Mouse (Mus musculus): ENCODE measurements around the gene Gpsm1. TPM values are rescaled to one million over a fixed set of nuclear protein-coding genes. Genes with fewer than 3 reads are reported as not detected.

The Gpsm1 gene
- polyA plus RNA-seq, 1 experiment from 2014 or later = 44.4 TPM

DNA sequence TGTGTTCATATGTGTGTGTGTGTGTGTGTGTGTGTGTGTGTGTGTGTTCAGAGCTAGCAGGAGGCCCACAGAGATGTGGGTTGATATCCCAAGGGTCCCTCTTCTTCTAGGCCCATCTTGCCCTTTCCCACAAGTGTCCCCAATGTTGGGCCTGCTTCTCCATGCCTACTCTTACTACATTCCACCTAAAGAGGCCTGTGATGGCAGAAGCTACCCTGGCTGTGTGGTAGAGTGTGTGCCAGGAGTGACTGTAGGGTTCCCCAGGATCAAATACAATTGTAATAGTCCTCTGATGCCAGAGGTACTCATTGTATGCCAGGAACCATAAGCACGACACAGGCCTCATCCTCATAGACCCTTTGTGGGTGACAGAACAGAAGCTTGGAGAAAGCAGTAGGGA, 1.9 kb upstream of the Gpsm1 start:
- Histone ChIP-seq H3K27ac (peak overlapping the region; percentile 96), H3K4me3 (replicated peaks) (no peak overlapping the region), H3K9ac (no peak overlapping the region), H3K4me2 (no peak overlapping the region), H3K4me1 (peaks cover 63% of the 10 kb centered on the region), H3K9me3 (replicated peaks) (no peaks in the 10 kb centered on the region), H3K27me3 (no peaks in the 10 kb centered on the region), H3K36me3 (no peaks in the 10 kb centered on the region)
- 94% methylated on average over 1 of the region's 1 CpGs for WGBS
- ATAC-seq (replicated peaks; ENCODE audit: low FRiP score) = no peak

- Histone ChIP-seq H3K27me3 (no peaks in the 10 kb centered on the region), H3K4me3 (replicated peaks) (peak overlapping the region; percentile 94), H3K4me1 (peaks cover 58% of the 10 kb centered on the region), H3K4me2 (peak overlapping the region; percentile 66), H3K36me3 (no peaks in the 10 kb centered on the region), H3K27ac (peak overlapping the region; percentile 96), H3K9ac (peak overlapping the region; percentile 89; the same call in 1 of the 2 replicates), H3K9me3 (replicated peaks) (no peaks in the 10 kb centered on the region)
- peak; percentile 54 for ATAC-seq (replicated peaks; ENCODE audit: low FRiP score)
- WGBS = 31% methylated on average over 13 of the region's 13 CpGs
Measured at GRCm38 (mm10) chr2:26314281-26315071, 839 bp upstream of the Gpsm1 start.

DNA sequence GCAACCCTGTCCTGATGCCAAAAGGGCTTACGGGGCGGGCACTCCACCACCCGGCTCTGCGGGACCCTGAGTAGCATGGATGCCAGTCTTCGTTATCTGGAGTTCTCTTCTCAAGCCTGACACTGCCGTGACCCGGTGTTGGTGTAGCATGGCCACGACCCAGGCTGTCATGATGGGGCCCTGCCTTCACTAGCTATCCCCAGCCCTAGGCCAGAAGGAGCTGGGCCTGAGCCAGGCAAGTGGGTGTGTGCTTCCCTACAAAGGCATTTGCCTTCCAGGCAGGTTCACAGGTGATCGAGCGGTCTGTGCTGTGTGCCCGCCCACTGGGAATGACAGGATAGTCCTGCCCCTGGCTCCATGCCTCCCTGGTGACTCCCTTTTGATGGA, 603 bp downstream of the Gpsm1 start:
- H3K9me3 ChIP-seq (replicated peaks) = no peaks in the 10 kb centered on the region
- WGBS = 0% methylated on average over 11 of the region's 11 CpGs
- no peaks in the 10 kb centered on the region for H3K36me3 ChIP-seq
- H3K27ac ChIP-seq = peak overlapping the region; percentile 96
- peak overlapping the region; percentile 66 for H3K4me2 ChIP-seq
- H3K4me3 ChIP-seq (replicated peaks) = peak overlapping the region; percentile 94
- H3K4me1 ChIP-seq = peaks cover 51% of the 10 kb centered on the region
- no peaks in the 10 kb centered on the region for H3K27me3 ChIP-seq
- peak; percentile 34 for ATAC-seq (replicated peaks; ENCODE audit: low FRiP score)
- H3K9ac ChIP-seq = peak overlapping the region; percentile 89

DNA sequence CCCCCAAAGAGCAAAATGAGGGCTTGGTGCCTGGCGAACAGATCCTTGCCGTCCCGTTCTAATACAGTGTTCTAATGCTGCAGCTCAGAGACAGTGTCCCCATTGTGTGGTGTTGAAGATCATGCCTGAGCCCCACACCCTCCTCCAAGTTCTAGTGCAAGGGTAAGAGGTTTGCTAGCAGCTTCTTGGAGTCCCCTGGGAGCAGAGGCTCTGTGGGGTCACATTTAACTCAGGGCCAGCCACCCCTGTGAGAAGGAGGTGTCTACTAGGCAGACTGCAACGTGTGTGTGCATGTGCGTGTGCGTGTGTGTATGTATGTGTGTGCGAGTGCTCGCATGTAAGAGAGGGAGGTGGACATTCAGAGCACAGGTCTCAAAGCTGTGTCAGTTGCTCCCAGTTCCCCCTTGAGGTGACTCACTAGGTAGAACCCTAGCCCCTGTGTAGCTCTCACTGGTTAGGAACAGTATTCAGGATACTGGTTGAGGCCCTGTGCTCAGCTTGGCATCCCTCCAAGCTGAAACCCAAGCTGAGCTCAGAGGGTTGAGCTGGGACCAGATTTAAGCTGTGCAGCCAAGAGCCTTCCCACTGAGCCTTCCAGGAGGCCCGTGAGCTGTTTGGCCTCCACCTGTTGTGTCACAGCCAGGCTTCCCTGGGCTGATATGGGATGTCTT, 1.4 kb downstream of the Gpsm1 start:
- H3K4me2 ChIP-seq = peak overlapping the region; percentile 66

DNA sequence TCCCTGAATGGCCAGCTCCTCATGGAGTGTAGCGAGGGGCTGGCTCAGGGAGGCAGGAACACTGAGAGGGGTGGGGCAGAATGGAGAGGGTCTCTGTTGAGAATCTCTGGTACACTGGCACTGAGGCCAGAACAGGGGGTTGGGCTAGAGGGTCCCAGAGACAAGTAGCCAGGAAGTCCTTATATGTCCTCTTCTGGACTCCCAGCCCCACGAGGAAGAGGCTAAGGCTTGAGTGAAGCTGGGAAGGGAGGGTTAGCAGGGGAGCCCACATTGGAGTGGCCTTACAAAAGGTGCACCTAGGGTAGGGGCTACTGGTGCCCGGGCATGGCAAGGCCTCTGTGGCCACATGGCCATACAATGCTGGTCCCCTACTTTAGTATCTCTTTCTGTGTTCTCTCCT, 2.1 kb downstream of the Gpsm1 start:
- no peak for ATAC-seq (replicated peaks; ENCODE audit: low FRiP score)
- Histone ChIP-seq H3K27ac (peak overlapping the region; percentile 96), H3K4me3 (replicated peaks) (peak overlapping the region; percentile 94; the same call in 1 of the 2 replicates), H3K36me3 (peaks cover 4% of the 10 kb centered on the region), H3K9me3 (replicated peaks) (no peaks in the 10 kb centered on the region), H3K4me1 (peaks cover 46% of the 10 kb centered on the region), H3K9ac (no peak overlapping the region), H3K4me2 (peak overlapping the region; percentile 66), H3K27me3 (no peaks in the 10 kb centered on the region)
- WGBS = 61% methylated on average over 3 of the region's 3 CpGs

More for the DNA sequence above, 1.4 kb downstream of the Gpsm1 start:
- no peaks in the 10 kb centered on the region for H3K27me3 ChIP-seq
- peaks cover 49% of the 10 kb centered on the region for H3K4me1 ChIP-seq
- peak overlapping the region; percentile 89 for H3K9ac ChIP-seq
- 58% methylated on average over 9 of the region's 9 CpGs for WGBS
- no peaks in the 10 kb centered on the region for H3K9me3 ChIP-seq (replicated peaks)
- H3K4me3 ChIP-seq (replicated peaks) = peak overlapping the region; percentile 94
- H3K36me3 ChIP-seq = no peaks in the 10 kb centered on the region
- no peak for ATAC-seq (replicated peaks; ENCODE audit: low FRiP score)
- peak overlapping the region; percentile 96 for H3K27ac ChIP-seq

GRCm38 (mm10) chr2:26317991-26318672, 2.8 kb downstream of the Gpsm1 start:
- no peak overlapping the region for H3K9ac ChIP-seq
- peaks cover 42% of the 10 kb centered on the region for H3K4me1 ChIP-seq
- no peak for ATAC-seq (replicated peaks; ENCODE audit: low FRiP score)
- WGBS = 81% methylated on average over 3 of the region's 3 CpGs
- no peak overlapping the region for H3K4me2 ChIP-seq
- no peak overlapping the region for H3K4me3 ChIP-seq (replicated peaks)
- H3K36me3 ChIP-seq = peaks cover 11% of the 10 kb centered on the region
- H3K27ac ChIP-seq = no peak overlapping the region
- no peaks in the 10 kb centered on the region for H3K9me3 ChIP-seq (replicated peaks)
- H3K27me3 ChIP-seq = no peaks in the 10 kb centered on the region

GRCm38 (mm10) chr2:26319109-26319508, 3.8 kb downstream of the Gpsm1 start:
- H3K27ac ChIP-seq = no peak overlapping the region
- H3K4me3 ChIP-seq (replicated peaks) = no peak overlapping the region
- no peak for ATAC-seq (replicated peaks; ENCODE audit: low FRiP score)
- WGBS = 89% methylated on average over 9 of the region's 9 CpGs
- peaks cover 39% of the 10 kb centered on the region for H3K4me1 ChIP-seq
- no peaks in the 10 kb centered on the region for H3K27me3 ChIP-seq
- peaks cover 21% of the 10 kb centered on the region for H3K36me3 ChIP-seq
- H3K9me3 ChIP-seq (replicated peaks) = no peaks in the 10 kb centered on the region
- no peak overlapping the region for H3K9ac ChIP-seq
- H3K4me2 ChIP-seq = no peak overlapping the region

- peaks cover 33% of the 10 kb centered on the region for H3K4me1 ChIP-seq
- no peak overlapping the region for H3K9ac ChIP-seq
- H3K27me3 ChIP-seq = no peaks in the 10 kb centered on the region
- no peak overlapping the region for H3K4me3 ChIP-seq (replicated peaks)
- ATAC-seq (replicated peaks; ENCODE audit: low FRiP score) = no peak
- no peak overlapping the region for H3K27ac ChIP-seq
- H3K9me3 ChIP-seq (replicated peaks) = no peaks in the 10 kb centered on the region
- peaks cover 27% of the 10 kb centered on the region for H3K36me3 ChIP-seq
- H3K4me2 ChIP-seq = no peak overlapping the region
- 88% methylated on average over 13 of the region's 13 CpGs for WGBS
Measured at GRCm38 (mm10) chr2:26319519-26320244, 4.4 kb downstream of the Gpsm1 start.

DNA sequence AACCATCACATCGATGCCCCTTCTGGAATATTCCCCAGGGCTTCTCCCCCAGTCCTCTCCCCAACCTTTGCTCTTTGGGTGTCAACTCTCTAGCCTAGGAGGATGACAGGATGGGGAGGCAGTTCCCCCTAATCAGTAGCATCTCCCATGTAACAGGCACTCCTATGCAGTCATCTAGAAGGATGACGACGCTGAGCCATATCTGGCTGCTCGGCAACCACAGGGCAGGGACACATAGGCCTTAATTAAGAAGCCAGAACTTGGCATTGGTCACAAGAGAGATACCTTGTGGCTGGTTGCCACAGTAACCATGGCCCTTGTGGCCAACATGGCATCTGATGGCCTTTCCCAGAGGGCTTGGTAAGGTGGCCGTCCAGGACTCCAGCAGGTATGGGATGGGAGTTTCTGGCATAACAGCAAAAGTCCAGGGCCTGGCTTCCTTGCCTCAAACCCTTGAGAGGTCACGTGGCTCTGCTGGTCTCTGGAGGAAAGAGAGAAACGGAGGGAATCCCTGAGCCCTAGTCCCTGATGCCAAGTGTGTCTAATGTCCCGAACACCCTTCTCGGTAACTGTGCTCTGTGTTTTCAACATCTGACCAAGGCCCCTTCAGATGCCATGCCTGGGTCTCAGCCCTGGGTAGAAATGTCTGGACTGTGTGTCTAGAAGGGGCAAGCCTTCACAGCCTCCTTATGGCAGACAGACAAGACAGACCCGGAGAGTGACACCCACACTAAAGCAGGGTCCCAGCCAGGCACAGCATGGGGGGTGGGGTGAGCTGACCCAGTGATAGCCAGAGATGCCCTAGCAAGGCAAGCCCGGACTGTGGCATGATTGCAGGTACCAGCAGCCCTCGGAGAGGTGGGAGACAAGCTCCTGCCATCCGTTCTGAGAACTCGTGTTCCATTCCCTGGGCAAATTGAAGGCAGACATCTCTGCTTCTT, 5.2 kb downstream of the Gpsm1 start:
- Histone ChIP-seq H3K4me2 (no peak overlapping the region), H3K9me3 (replicated peaks) (no peaks in the 10 kb centered on the region), H3K4me3 (replicated peaks) (no peak overlapping the region), H3K36me3 (peaks cover 35% of the 10 kb centered on the region), H3K4me1 (peaks cover 28% of the 10 kb centered on the region), H3K9ac (no peak overlapping the region), H3K27me3 (no peaks in the 10 kb centered on the region), H3K27ac (no peak overlapping the region)
- 88% methylated on average over 14 of the region's 14 CpGs for WGBS
- no peak for ATAC-seq (replicated peaks; ENCODE audit: low FRiP score)

DNA sequence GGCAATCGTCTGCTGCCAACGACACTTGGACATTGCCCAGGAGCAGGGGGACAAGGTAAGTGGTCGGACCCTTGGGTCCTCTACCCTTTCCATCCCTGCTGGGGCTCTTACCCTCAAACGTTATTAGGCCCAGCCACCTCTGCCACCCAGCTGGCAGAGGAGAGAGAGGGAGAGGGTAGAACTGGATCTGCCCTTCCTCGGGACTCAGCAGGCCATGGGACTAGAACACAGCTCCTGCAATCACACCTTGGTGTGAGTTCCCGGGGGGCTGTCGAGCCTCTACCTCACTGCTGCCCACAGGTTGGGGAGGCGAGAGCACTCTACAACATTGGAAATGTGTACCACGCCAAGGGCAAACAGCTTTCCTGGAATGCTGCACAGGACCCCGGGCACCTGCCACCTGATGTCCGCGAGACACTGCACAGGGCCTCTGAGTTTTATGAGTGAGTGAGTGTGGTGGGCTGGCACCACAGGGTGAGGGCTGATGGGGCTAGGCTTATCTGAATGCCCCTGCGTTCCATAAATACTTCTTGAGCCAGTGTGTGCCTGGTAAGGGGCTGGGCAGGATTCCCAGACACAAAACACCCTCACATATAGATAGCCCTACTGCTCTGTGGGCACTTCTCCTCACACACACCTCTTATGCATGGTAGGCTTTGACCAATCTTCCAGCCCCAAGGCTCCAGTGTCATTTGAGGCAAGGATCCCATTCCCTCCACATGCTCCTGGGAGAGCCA, 8.4 kb downstream of the Gpsm1 start:
- Histone ChIP-seq H3K4me3 (replicated peaks) (no peak overlapping the region), H3K4me1 (no peaks in the 10 kb centered on the region), H3K9ac (no peak overlapping the region), H3K27ac (no peak overlapping the region), H3K36me3 (peaks cover 59% of the 10 kb centered on the region), H3K4me2 (no peak overlapping the region), H3K9me3 (replicated peaks) (no peaks in the 10 kb centered on the region), H3K27me3 (no peaks in the 10 kb centered on the region)
- ATAC-seq (replicated peaks; ENCODE audit: low FRiP score) = no peak
- WGBS = 86% methylated on average over 13 of the region's 13 CpGs
